Mouse (Mus musculus) spleen, adult 2 months (tissue): ENCODE data around the gene Cpne7.

ENCODE experiments used
- CTCF ChIP-seq: fragments of 200-500 bp; IDR thresholded peaks from 2 replicates; pipeline ENCODE4 v1.5.1; 2011; ENCODE audit warnings: mild to moderate bottlenecking, inconsistent platforms; ENCODE audit not compliant: insufficient read depth, insufficient read length, insufficient replicate concordance; ENCODE audit errors: extremely low read depth
- POLR2A ChIP-seq: fragments of 200-500 bp; IDR thresholded peaks from 2 replicates; pipeline ENCODE4 v1.6.1; 2011; ENCODE audit warnings: low read depth, low read length, inconsistent platforms

DNA sequence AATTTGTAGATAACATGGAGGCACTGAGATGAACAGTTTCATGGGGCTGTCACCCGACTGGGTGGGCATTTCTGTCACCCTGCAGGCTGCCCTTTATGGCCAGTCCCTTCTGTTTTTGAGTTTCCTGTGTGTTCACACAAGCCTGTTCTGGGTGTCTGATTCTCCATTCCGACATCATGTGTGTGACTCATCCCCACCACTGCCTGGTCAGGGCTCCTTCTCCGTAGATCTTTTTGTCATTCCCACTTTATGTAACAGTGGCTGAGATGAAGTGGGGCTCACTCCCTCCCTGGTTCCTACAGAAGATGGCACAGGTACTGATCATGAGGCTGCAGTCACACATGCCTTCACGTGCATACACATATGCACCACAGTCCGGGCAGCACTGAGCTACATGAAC is 5.5 kb downstream of the Cpne7 start:
- TF ChIP-seq POLR2A (no peak), CTCF (no peak)
